Mouse (Mus musculus) spleen, adult 12 weeks (tissue): ENCODE data around the gene Bzw2.
A peak's percentile ranks its signal among the peaks of the same experiment; 100 is the strongest.
"Not testable (repeated sequence)": the region's sequence is repeated elsewhere in the genome, so short reads cannot be mapped to it uniquely, and the experiment has no call there.

Experiments used
- DNase-seq: peaks from one replicate; pipeline ENCODE4 v3.0.0; 2022; ENCODE audit warnings: low spot score

Bzw2 gene

GRCm38 (mm10) chr12:36157638-36158308 lies at the start of gene Bzw2:
Gene Bzw2 (minus strand): TSS chr12:36158080.
- peak; percentile 50 for DNase-seq

- no peak for DNase-seq
Observed at GRCm38 (mm10) chr12:36207072-36207799, 49.4 kb upstream of the Bzw2 start.

GRCm38 (mm10) chr12:36205579-36206119 lies 47.8 kb upstream of the Bzw2 start:
- DNase-seq: not testable (repeated sequence)

- no peak for DNase-seq
Observed at GRCm38 (mm10) chr12:36194976-36195375, 37.1 kb upstream of the Bzw2 start.

DNA sequence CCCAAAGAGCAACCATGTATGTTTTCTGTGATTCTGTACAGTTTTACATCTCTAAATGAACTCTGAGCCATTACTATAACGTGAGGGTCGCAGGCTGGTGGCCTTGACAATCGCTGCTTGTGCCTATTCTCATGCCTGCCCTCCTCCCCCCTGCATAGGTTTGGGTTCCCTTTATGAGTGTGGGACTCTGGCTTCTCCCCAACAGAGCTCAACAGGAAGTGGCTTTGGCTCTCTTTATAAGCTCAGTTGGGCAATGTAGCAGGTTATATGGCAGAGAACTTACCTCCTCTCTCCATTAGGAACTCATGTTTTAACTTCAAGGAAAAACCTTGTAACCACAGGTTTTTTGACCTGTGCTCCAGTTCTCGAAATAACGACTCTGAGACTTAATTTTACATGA lies 32.5 kb upstream of the Bzw2 start:
- no peak for DNase-seq

DNA sequence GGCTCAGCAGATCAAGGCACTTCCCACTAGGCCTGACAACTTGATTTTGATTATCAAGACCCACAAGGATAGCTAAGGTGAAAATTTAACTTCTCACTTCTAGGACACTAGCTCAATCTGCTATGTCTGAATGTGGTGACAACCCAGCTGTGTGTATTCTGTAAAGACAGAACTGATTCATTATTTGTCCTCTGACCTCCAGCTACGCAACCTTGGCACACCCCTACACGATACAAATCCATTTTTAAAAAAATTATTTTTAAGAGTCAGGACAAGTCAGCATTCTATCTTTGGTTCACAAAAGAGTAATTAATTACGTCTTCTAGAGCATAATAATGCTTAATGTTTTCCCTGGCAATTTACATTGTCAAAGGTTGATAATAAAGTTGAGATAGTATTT lies 31.7 kb upstream of the Bzw2 start:
- DNase-seq: no peak

DNA sequence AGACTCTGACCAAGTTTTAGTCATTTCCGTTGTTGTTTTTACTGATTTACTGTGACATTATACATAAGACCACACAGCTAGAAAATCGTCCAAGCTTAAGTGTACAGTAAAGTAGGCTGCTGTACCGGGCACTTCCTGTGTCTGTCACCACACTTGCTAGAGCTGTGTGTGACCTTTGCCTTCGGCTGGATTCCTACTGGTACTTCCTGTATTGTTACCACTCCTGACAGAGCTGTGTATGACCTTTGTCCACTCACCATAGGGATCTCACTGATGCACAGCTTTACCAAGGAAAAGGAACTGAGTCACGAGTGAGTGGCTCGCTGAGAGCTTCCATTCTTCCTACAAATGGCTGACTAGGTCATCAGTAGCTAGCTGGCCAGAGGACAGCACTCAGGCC lies 29.2 kb upstream of the Bzw2 start:
- no peak for DNase-seq

GRCm38 (mm10) chr12:36182570-36182969 lies 24.7 kb upstream of the Bzw2 start:
- DNase-seq: no peak

DNA sequence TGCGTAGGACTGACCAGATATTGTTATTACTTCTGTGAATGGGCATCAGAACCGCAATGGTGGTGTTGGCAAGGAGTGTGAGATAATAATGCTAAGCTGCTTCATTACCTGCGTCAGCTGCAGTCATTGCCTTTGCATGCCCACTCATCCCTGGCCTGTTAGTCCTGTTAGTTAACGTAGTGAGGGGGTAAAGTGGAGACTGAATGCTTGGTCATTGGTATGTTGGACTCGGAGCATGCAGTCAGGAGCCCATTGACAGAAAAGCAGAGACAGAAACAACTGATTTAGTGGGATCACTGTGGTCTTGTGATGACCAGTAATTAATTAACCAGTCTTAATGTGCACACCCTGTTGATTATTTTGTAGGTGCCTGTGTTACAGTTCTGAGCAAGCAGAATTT lies 19.3 kb upstream of the Bzw2 start:
- DNase-seq: no peak

DNA sequence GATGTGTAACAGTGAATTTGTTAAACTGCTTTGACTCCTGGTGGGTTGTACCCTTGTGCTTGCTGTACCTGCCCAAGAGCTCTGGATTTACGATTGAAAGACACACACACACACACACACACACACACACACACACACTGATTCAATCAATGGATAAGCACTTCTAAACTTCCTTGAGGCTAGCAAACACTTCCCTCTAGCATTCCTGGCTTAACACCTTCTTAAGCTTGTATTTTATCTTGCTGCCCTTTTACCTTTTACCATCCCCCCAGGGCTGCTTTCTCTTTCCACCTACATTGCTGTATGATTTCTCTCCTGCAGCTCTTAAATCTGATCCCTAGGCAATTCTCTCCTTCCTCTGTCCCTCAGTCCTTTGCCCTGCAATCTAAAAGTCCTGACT lies 7.4 kb upstream of the Bzw2 start:
- DNase-seq: no peak

- no peak for DNase-seq
Observed at GRCm38 (mm10) chr12:36164126-36164791, 6.4 kb upstream of the Bzw2 start.

- no peak for DNase-seq
Observed at GRCm38 (mm10) chr12:36157304-36157637, 609 bp downstream of the Bzw2 start.

GRCm38 (mm10) chr12:36156637-36157303 lies 1.1 kb downstream of the Bzw2 start, which contains the start of gene Ankmy2:
Gene Ankmy2 (plus strand): TSS chr12:36157114.
- DNase-seq: peak; percentile 82

DNA sequence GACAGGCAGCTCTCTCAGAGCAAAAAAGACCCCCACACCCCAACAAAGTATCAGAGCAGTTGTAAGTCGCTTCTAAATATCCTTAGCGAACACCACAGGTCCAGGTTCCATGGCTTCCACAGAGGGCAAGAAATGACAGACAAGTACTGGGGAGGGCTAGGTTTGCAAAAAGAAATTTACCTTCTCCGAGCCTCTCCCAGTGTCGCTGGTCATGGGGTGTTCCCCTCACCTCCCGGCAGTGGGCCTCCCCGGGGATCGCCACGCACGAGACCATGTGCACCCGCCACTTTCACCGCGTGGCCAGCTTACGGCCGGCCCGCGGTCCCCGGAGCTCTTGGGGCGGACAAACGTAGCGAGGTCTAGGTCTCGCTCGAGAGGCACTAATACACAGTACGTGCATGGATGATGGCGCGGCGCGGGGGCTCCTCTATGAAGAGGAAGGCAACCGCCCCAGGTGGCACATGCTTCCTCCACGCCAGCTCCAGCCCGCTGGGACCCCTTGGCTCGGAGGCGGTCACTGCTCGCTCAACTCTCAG lies 1.7 kb downstream of the Bzw2 start:
- no peak for DNase-seq

DNA sequence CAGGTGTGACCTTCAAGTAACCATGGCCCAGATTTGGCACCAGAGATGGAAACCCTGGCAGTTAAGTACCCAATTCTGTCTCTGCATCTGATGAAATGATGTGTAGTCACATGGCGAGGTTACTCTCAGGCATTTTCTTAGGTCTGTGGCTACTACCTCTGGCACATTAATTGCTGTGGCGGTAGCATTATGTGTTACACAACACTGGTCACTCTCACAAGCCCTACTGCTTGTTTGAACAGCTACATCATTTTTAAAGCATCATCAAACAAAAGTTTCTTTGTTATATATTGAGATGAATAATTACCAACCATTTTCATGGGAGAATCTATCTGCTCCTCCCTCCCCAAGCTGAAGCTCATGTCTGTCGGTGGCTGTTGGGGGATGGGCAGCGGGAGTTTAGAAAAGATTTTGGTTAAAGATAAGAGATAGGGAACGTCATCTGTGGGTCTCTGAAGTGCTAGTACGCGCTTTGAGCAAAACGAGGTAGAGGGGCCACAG lies 2.7 kb downstream of the Bzw2 start:
- no peak for DNase-seq

GRCm38 (mm10) chr12:36150737-36151136 lies 7.1 kb downstream of the Bzw2 start:
- DNase-seq: no peak

DNA sequence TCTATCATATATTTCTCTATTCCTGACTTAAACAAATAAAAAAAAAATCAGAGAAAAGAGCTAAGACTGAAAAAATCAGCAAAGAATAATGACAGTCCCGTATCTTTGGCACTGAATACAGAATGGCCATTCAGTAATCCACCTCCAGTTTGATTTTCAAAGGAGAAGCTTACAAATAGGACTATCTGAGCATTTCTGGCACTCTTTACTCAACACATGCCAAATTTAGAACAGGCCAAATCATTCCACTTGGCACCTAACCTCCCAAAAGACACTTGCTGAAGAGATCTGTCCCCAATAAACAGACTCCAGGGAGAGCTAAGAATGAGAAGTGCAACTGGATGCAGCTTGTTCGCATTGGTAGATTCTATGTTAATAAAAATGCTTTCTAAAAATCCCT lies 7.6 kb downstream of the Bzw2 start:
- DNase-seq: no peak

DNA sequence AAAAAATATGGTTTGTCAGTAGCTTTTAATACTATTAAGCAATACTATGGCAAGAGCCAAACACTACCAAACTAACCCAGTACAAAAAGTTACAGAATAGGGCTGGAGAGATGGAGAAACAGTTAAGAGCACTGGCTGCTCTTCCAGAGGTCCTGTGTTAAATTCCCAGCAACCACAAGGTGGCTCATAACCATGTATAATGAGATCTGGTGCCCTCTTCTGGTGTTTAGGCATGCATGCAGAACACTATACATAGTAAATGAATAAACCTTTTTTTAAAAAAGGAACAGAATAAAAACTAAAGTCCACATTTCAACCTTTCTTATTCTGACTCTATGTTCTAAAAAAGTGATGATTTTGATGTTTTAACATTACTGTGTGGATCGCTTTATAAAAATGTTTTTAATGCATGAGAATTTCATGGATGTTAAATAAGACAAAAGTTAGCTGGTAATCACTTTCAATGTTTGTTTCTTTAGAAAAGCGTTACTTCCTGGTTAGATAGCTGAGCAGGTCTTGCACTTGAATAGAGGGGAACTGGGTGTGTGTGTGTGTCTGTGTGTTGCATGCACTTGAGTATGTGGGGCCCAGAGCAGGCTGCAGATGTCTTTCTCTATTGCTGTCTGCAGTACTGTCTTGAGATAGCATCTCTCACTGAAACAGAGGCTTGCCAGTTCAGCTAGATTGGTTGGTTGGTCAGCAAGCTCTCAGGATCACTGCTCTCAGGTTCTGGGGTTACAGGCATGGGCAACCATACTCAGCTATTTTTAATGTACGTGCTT lies 11.5 kb downstream of the Bzw2 start:
- DNase-seq: no peak

DNA sequence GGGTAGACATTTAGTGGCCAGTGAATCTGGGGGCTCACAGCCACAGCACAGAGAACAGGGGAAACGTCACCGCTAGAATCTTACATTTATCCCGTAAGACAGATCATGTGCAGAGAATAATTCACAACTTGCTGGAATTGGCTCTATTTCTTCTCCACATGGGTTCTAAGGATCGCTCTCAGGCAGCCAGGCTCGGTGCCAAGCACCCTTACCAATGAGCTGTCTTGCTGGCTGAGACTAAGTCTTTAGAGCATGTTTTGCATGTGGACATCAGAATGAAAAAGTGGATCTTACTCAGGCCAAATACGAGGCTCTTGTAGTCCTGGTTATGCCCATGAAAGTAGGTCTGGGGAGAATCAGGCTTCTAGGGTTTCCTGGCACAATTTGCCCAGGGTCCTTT lies 17.5 kb downstream of the Bzw2 start:
- no peak for DNase-seq

GRCm38 (mm10) chr12:36137192-36137591 lies 20.7 kb downstream of the Bzw2 start:
- no peak for DNase-seq

DNA sequence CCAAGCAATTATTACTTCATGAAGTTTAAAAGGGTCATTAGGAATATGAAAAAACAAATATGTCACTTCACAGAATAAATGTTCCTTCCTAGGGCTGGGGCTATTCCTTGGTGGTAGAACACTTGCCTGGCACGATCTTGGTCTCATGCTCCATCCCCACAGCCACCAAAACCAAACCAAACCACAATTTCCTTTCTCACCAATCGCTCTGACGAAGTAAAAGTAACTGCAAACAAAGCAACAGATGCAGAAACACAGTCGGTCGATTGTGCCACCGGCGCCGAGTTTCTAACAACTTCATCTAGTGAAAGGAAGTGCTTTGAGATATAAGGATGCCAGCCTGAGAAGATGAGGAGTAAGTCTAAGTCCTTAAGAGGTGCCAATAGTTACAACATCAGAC lies 21.6 kb downstream of the Bzw2 start:
- no peak for DNase-seq
